Mouse (Mus musculus): ENCODE data around the gene Szrd1. TPM values are rescaled to one million over a fixed set of nuclear protein-coding genes. Genes with fewer than 3 reads are reported as not detected.

Szrd1 gene
- polyA plus RNA-seq, 1 experiment from 2014 or later = 34.5 TPM

- H3K4me1 ChIP-seq (ENCODE audit: control insufficient read depth, insufficient read depth, low read length) = peaks cover 23% of the 10 kb centered on the region
- H3K9ac ChIP-seq (ENCODE audit: low read length) = no peak overlapping the region
- H3K27ac ChIP-seq (ENCODE audit: low read depth, low read length) = peak overlapping the region; percentile 4; the same call in 1 of the 2 replicates
- no peak overlapping the region for H3K4me2 ChIP-seq
- no peaks in the 10 kb centered on the region for H3K27me3 ChIP-seq (ENCODE audit: control insufficient read depth, insufficient read depth, low read length)
- ATAC-seq (ENCODE audit: low FRiP score) (no peak), DNase-seq (ENCODE audit: low spot score, missing footprints) (no peak)
- peaks cover 34% of the 10 kb centered on the region for H3K36me3 ChIP-seq (ENCODE audit: control insufficient read depth, insufficient read depth, low read length)
- 77% methylated on average over 7 of the region's 7 CpGs for WGBS
- H3K4me3 ChIP-seq (ENCODE audit: low read depth, low read length) = no peak overlapping the region
- no peaks in the 10 kb centered on the region for H3K9me3 ChIP-seq (ENCODE audit: control insufficient read depth, low read length)
These were observed 25.7 kb downstream of the Szrd1 start for GRCm38 (mm10) chr4:141113831-141114230.

GRCm38 (mm10) chr4:141108196-141108732 is 31.3 kb downstream of the Szrd1 start:
- Histone ChIP-seq H3K27ac (ENCODE audit: low read depth, low read length) (no peak overlapping the region), H3K4me2 (no peak overlapping the region), H3K4me1 (ENCODE audit: control insufficient read depth, insufficient read depth, low read length) (no peaks in the 10 kb centered on the region), H3K9me3 (ENCODE audit: control insufficient read depth, low read length) (no peaks in the 10 kb centered on the region), H3K4me3 (ENCODE audit: low read depth, low read length) (no peak overlapping the region), H3K9ac (ENCODE audit: low read length) (no peak overlapping the region), H3K36me3 (ENCODE audit: control insufficient read depth, insufficient read depth, low read length) (peaks cover 15% of the 10 kb centered on the region), H3K27me3 (ENCODE audit: control insufficient read depth, insufficient read depth, low read length) (no peaks in the 10 kb centered on the region)
- DNase-seq (ENCODE audit: low spot score, missing footprints) (no peak), ATAC-seq (ENCODE audit: low FRiP score) (no peak)
- 52% methylated on average over 10 of the region's 10 CpGs for WGBS

GRCm38 (mm10) chr4:141106526-141107183 is 32.9 kb downstream of the Szrd1 start:
- no peak overlapping the region for H3K4me2 ChIP-seq
- peaks cover 10% of the 10 kb centered on the region for H3K36me3 ChIP-seq (ENCODE audit: control insufficient read depth, insufficient read depth, low read length)
- no peak for DNase-seq (ENCODE audit: low spot score, missing footprints)
- WGBS = 81% methylated on average over 16 of the region's 16 CpGs
- no peak overlapping the region for H3K9ac ChIP-seq (ENCODE audit: low read length)
- ATAC-seq (ENCODE audit: low FRiP score) = no peak
- no peaks in the 10 kb centered on the region for H3K9me3 ChIP-seq (ENCODE audit: control insufficient read depth, low read length)
- H3K27me3 ChIP-seq (ENCODE audit: control insufficient read depth, insufficient read depth, low read length) = no peaks in the 10 kb centered on the region
- no peaks in the 10 kb centered on the region for H3K4me1 ChIP-seq (ENCODE audit: control insufficient read depth, insufficient read depth, low read length)
- no peak overlapping the region for H3K27ac ChIP-seq (ENCODE audit: low read depth, low read length)
- no peak overlapping the region for H3K4me3 ChIP-seq (ENCODE audit: low read depth, low read length)

- DNase-seq (ENCODE audit: low spot score, missing footprints) = peak; percentile 91
- H3K27me3 ChIP-seq (ENCODE audit: control insufficient read depth, insufficient read depth, low read length) = no peaks in the 10 kb centered on the region
- H3K36me3 ChIP-seq (ENCODE audit: control insufficient read depth, insufficient read depth, low read length) = no peaks in the 10 kb centered on the region
- H3K4me3 ChIP-seq (ENCODE audit: low read depth, low read length) = no peak overlapping the region
- no peaks in the 10 kb centered on the region for H3K9me3 ChIP-seq (ENCODE audit: control insufficient read depth, low read length)
- ATAC-seq (ENCODE audit: low FRiP score) = no peak
- no peak overlapping the region for H3K9ac ChIP-seq (ENCODE audit: low read length)
- H3K27ac ChIP-seq (ENCODE audit: low read depth, low read length) = no peak overlapping the region
- WGBS = 66% methylated on average over 6 of the region's 6 CpGs
- H3K4me1 ChIP-seq (ENCODE audit: control insufficient read depth, insufficient read depth, low read length) = no peaks in the 10 kb centered on the region
- H3K4me2 ChIP-seq = no peak overlapping the region
These were observed 37.7 kb downstream of the Szrd1 start for GRCm38 (mm10) chr4:141101855-141102254.

GRCm38 (mm10) chr4:141101291-141101690 is 38.3 kb downstream of the Szrd1 start:
- no peak overlapping the region for H3K4me2 ChIP-seq
- no peaks in the 10 kb centered on the region for H3K9me3 ChIP-seq (ENCODE audit: control insufficient read depth, low read length)
- no peaks in the 10 kb centered on the region for H3K27me3 ChIP-seq (ENCODE audit: control insufficient read depth, insufficient read depth, low read length)
- DNase-seq (ENCODE audit: low spot score, missing footprints) (no peak), ATAC-seq (ENCODE audit: low FRiP score) (no peak)
- H3K27ac ChIP-seq (ENCODE audit: low read depth, low read length) = no peak overlapping the region
- H3K36me3 ChIP-seq (ENCODE audit: control insufficient read depth, insufficient read depth, low read length) = no peaks in the 10 kb centered on the region
- no peaks in the 10 kb centered on the region for H3K4me1 ChIP-seq (ENCODE audit: control insufficient read depth, insufficient read depth, low read length)
- 91% methylated on average over 9 of the region's 9 CpGs for WGBS
- H3K9ac ChIP-seq (ENCODE audit: low read length) = no peak overlapping the region
- no peak overlapping the region for H3K4me3 ChIP-seq (ENCODE audit: low read depth, low read length)

GRCm38 (mm10) chr4:141099956-141100355 is 39.6 kb downstream of the Szrd1 start:
- ATAC-seq (ENCODE audit: low FRiP score) (no peak), DNase-seq (ENCODE audit: low spot score, missing footprints) (no peak)
- H3K36me3 ChIP-seq (ENCODE audit: control insufficient read depth, insufficient read depth, low read length) = no peaks in the 10 kb centered on the region
- no peak overlapping the region for H3K9ac ChIP-seq (ENCODE audit: low read length)
- no peak overlapping the region for H3K4me2 ChIP-seq
- no peak overlapping the region for H3K27ac ChIP-seq (ENCODE audit: low read depth, low read length)
- WGBS = 87% methylated on average over 5 of the region's 5 CpGs
- H3K4me1 ChIP-seq (ENCODE audit: control insufficient read depth, insufficient read depth, low read length) = no peaks in the 10 kb centered on the region
- H3K27me3 ChIP-seq (ENCODE audit: control insufficient read depth, insufficient read depth, low read length) = no peaks in the 10 kb centered on the region
- no peaks in the 10 kb centered on the region for H3K9me3 ChIP-seq (ENCODE audit: control insufficient read depth, low read length)
- H3K4me3 ChIP-seq (ENCODE audit: low read depth, low read length) = no peak overlapping the region

- WGBS = 83% methylated on average over 4 of the region's 4 CpGs
- no peak for ATAC-seq (ENCODE audit: low FRiP score)
- H3K27me3 ChIP-seq (ENCODE audit: control insufficient read depth, insufficient read depth, low read length) = no peaks in the 10 kb centered on the region
These were observed 40.6 kb downstream of the Szrd1 start for GRCm38 (mm10) chr4:141098935-141099334.

GRCm38 (mm10) chr4:141096710-141097109 is 42.9 kb downstream of the Szrd1 start:
- no peak overlapping the region for H3K27ac ChIP-seq (ENCODE audit: low read depth, low read length)
- H3K4me2 ChIP-seq = no peak overlapping the region
- 17% methylated on average over 9 of the region's 9 CpGs for WGBS
- H3K4me1 ChIP-seq (ENCODE audit: control insufficient read depth, insufficient read depth, low read length) = no peaks in the 10 kb centered on the region
- H3K9ac ChIP-seq (ENCODE audit: low read length) = no peak overlapping the region
- no peak for ATAC-seq (ENCODE audit: low FRiP score)
- no peak overlapping the region for H3K4me3 ChIP-seq (ENCODE audit: low read depth, low read length)
- no peak for DNase-seq (ENCODE audit: low spot score, missing footprints)
- no peaks in the 10 kb centered on the region for H3K36me3 ChIP-seq (ENCODE audit: control insufficient read depth, insufficient read depth, low read length)
- H3K27me3 ChIP-seq (ENCODE audit: control insufficient read depth, insufficient read depth, low read length) = no peaks in the 10 kb centered on the region
- H3K9me3 ChIP-seq (ENCODE audit: control insufficient read depth, low read length) = no peaks in the 10 kb centered on the region

More at GRCm38 (mm10) chr4:141098935-141099334, 40.6 kb downstream of the Szrd1 start:
- Histone ChIP-seq H3K36me3 (ENCODE audit: control insufficient read depth, insufficient read depth, low read length) (no peaks in the 10 kb centered on the region), H3K9me3 (ENCODE audit: control insufficient read depth, low read length) (no peaks in the 10 kb centered on the region), H3K4me2 (no peak overlapping the region), H3K4me3 (ENCODE audit: low read depth, low read length) (no peak overlapping the region), H3K27ac (ENCODE audit: low read depth, low read length) (no peak overlapping the region), H3K4me1 (ENCODE audit: control insufficient read depth, insufficient read depth, low read length) (no peaks in the 10 kb centered on the region), H3K9ac (ENCODE audit: low read length) (no peak overlapping the region)
- DNase-seq (ENCODE audit: low spot score, missing footprints) = no peak

GRCm38 (mm10) chr4:141095016-141095415 is 44.6 kb downstream of the Szrd1 start:
- WGBS = 81% methylated on average over 10 of the region's 10 CpGs
- H3K9ac ChIP-seq (ENCODE audit: low read length) = no peak overlapping the region
- no peaks in the 10 kb centered on the region for H3K36me3 ChIP-seq (ENCODE audit: control insufficient read depth, insufficient read depth, low read length)
- no peaks in the 10 kb centered on the region for H3K4me1 ChIP-seq (ENCODE audit: control insufficient read depth, insufficient read depth, low read length)
- ATAC-seq (ENCODE audit: low FRiP score) (no peak), DNase-seq (ENCODE audit: low spot score, missing footprints) (no peak)
- H3K27me3 ChIP-seq (ENCODE audit: control insufficient read depth, insufficient read depth, low read length) = no peaks in the 10 kb centered on the region
- no peaks in the 10 kb centered on the region for H3K9me3 ChIP-seq (ENCODE audit: control insufficient read depth, low read length)
- no peak overlapping the region for H3K4me2 ChIP-seq
- no peak overlapping the region for H3K4me3 ChIP-seq (ENCODE audit: low read depth, low read length)
- H3K27ac ChIP-seq (ENCODE audit: low read depth, low read length) = no peak overlapping the region

All from midbrain, embryonic 11.5 days (tissue).